Mouse (Mus musculus): ENCODE measurements around the gene Pgk1.
"Not testable (repeated sequence)": the region's sequence is repeated elsewhere in the genome, so short reads cannot be mapped to it uniquely, and the experiment has no call there.

Gene Pgk1

GRCm38 (mm10) chrX:106186713-106187649, at the start of gene Pgk1:
Gene Pgk1, plus strand, starts transcription at chrX:106187100.
- peak; percentile 97 for DNase-seq (ENCODE audit: low spot score)

- no peak for DNase-seq (ENCODE audit: low spot score)
Observed at GRCm38 (mm10) chrX:106139309-106140070, 47.4 kb upstream of the Pgk1 start.

- no peak for DNase-seq (ENCODE audit: low spot score)
Observed at GRCm38 (mm10) chrX:106142936-106143335, 44.0 kb upstream of the Pgk1 start, which contains the start of gene Tlr13. Gene Tlr13, plus strand, starts transcription at chrX:106143204.

- no peak for DNase-seq (ENCODE audit: low spot score)
Observed at GRCm38 (mm10) chrX:106148185-106148584, 38.7 kb upstream of the Pgk1 start.

- DNase-seq (ENCODE audit: low spot score) = peak; percentile 70
Observed at GRCm38 (mm10) chrX:106149460-106149859, 37.4 kb upstream of the Pgk1 start.

- DNase-seq (ENCODE audit: low spot score) = no peak
Observed at GRCm38 (mm10) chrX:106154180-106154586, 32.7 kb upstream of the Pgk1 start.

- no peak for DNase-seq (ENCODE audit: low spot score)
Observed at GRCm38 (mm10) chrX:106155892-106156291, 31.0 kb upstream of the Pgk1 start.

- peak; percentile 19 for DNase-seq (ENCODE audit: low spot score)
Observed at GRCm38 (mm10) chrX:106163995-106164394, 22.9 kb upstream of the Pgk1 start.

GRCm38 (mm10) chrX:106164555-106164954, 22.3 kb upstream of the Pgk1 start:
- DNase-seq (ENCODE audit: low spot score) = no peak

- no peak for DNase-seq (ENCODE audit: low spot score)
Observed at GRCm38 (mm10) chrX:106165089-106165488, 21.8 kb upstream of the Pgk1 start.

GRCm38 (mm10) chrX:106171106-106171852, 15.6 kb upstream of the Pgk1 start:
- DNase-seq (ENCODE audit: low spot score) = peak; percentile 80

- no peak for DNase-seq (ENCODE audit: low spot score)
Observed at GRCm38 (mm10) chrX:106171853-106172154, 15.1 kb upstream of the Pgk1 start.

- no peak for DNase-seq (ENCODE audit: low spot score)
Observed at GRCm38 (mm10) chrX:106176331-106176730, 10.6 kb upstream of the Pgk1 start.

GRCm38 (mm10) chrX:106184279-106184678, 2.6 kb upstream of the Pgk1 start:
- DNase-seq (ENCODE audit: low spot score) = peak; percentile 10

GRCm38 (mm10) chrX:106185706-106186105, 1.2 kb upstream of the Pgk1 start:
- DNase-seq (ENCODE audit: low spot score) = no peak

GRCm38 (mm10) chrX:106187737-106188136, 837 bp downstream of the Pgk1 start:
- DNase-seq (ENCODE audit: low spot score) = peak; percentile 8

GRCm38 (mm10) chrX:106189356-106189755, 2.5 kb downstream of the Pgk1 start:
- DNase-seq (ENCODE audit: low spot score) = no peak

- DNase-seq (ENCODE audit: low spot score) = peak; percentile 25
Observed at GRCm38 (mm10) chrX:106190091-106190490, 3.2 kb downstream of the Pgk1 start.

GRCm38 (mm10) chrX:106194361-106194760, 7.5 kb downstream of the Pgk1 start:
- not testable (repeated sequence) for DNase-seq (ENCODE audit: low spot score)

GRCm38 (mm10) chrX:106197308-106197707, 10.4 kb downstream of the Pgk1 start:
- DNase-seq (ENCODE audit: low spot score) = peak; percentile 6

GRCm38 (mm10) chrX:106198904-106199303, 12.0 kb downstream of the Pgk1 start:
- peak; percentile 23 for DNase-seq (ENCODE audit: low spot score)

- DNase-seq (ENCODE audit: low spot score) = no peak
Observed at GRCm38 (mm10) chrX:106209100-106209499, 22.2 kb downstream of the Pgk1 start.
